Mouse (Mus musculus) heart, postnatal 36 days (tissue): Measurements from ENCODE around the gene Pank1. TPM values are rescaled to one million over a fixed set of nuclear protein-coding genes. Genes with fewer than 3 reads are reported as not detected.

Experiments
- microRNA-seq, 2 experiments: library from miRNA; unstranded; fragments of <30 nt; microRNA quantifications; one replicate each; pipeline ENCODE4 v1.2.0; 2021; ENCODE audit warnings: borderline number of aligned reads in 2 of 2
- total RNA-seq, 2 experiments: library from RNA; stranded (reverse); gene quantifications; 2 replicates each; pipeline ENCODE4 v1.2.3; 2021

Gene Pank1
- total RNA-seq, 2 experiments from 2014 or later, result 51.7 to 56.2 TPM

Small RNAs within 50 kb of the gene (microRNA-seq; reads per million reads assigned to microRNA genes)
- gene Mir107, result 1,558 to 2,015 reads per million in 2 experiments

Other genes starting within 250 kb of the Pank1 start
- 1 to 10 TPM; 1.1 to 1.2 TPM for gene Ifit1bl2, start 238.7 kb downstream of the Pank1 start, total RNA-seq
- gene Ifit1, start 238.6 kb downstream of the Pank1 start, total RNA-seq, result 1 to 10 TPM; 2.0 to 3.5 TPM
- gene Slc16a12, start 132.2 kb downstream of the Pank1 start, total RNA-seq, result 1 to 10 TPM; 1.7 to 1.9 TPM
- gene Kif20b, start 42.9 kb upstream of the Pank1 start, total RNA-seq, result 1 to 10 TPM; 1.6 to 1.9 TPM